Mouse (Mus musculus): ENCODE measurements around the gene Ppp1r26. TPM values are rescaled to one million over a fixed set of nuclear protein-coding genes. Genes with fewer than 3 reads are reported as not detected.

The Ppp1r26 gene
- total RNA-seq, 2 experiments from 2014 or later: 2.4 to 3.0 TPM

DNA sequence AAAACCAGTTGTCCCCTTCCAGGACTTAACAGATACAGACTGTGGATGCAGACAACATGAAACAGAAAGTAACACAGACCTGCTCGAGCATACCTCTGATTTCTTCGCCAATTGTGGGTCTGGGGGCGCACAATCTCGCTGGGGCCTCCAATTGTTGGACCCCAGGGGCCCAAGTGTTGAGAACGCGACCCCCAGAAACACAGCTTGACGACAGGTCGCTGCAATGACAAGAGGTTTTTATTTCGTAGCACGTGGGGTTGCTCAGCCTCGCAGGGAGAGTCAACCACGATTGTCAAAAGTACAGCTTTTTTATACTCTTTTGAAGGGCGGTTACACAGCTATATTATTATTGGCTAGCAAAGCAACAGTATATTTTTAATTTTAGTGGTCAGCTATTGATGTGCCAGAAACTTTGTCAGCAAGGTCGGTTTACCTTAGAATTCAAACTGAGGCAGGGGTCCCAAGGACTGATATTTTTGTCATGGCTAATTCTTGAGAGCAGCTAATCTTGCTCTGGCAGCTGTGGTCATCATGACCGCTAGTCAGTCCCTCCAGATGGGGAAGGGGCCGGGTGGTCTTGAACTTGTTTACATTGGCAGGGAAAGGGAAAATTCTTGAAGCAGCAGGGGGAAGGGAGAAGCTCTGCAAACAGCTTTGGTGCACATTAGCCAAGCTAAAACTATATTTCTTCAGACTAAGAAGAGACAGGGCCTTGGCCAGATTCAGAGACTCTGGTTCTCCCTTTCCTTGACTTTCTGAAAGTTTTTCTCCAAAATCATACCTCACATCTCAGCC lies 49.4 kb downstream of the Ppp1r26 start:
- no peak for DNase-seq (ENCODE audit: low spot score)

DNA sequence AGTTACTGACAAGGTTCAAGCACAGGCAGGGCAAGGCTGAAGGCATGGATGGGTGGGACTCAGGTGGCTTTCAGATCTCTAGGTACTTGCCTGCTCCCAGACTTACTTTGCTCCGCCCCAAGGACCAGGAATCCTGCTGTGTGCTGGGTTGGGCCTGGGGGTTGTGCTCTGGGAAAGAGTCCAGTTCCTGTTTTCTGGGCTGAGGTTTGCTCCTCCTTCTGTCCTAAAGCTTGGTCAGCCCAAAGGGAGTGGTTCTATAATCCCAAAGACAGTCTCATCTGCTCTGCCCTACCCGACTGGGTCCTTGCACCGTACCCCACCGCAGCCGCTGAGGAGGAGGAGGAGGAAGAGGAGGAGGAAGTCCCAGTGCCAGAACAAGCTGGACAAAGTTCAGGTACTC lies 50.1 kb downstream of the Ppp1r26 start, which contains the start of gene Gbgt1:
Gene Gbgt1 (plus strand): TSS at position 221 of the 400 bp plus-strand sequence.
- no peak for DNase-seq (ENCODE audit: low spot score)

DNA sequence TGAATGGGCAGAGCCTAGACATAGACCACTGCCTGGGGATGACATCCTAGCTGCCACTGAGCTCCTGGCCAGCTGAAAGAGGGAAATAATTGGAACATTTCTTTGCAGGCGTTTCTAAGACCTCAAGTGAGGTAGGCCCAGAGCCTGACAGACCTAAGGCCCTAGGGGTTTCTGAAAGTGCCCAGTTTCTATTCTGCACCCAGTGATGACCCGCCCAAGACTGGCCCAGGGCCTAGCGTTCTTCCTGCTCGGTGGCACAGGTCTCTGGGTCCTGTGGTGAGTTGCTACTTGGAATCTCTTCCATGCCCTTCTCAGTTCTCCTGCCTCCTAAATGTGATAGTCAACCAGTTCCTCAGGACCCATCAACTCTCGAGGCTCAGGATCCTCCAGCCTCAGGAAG lies 51.0 kb downstream of the Ppp1r26 start:
- DNase-seq (ENCODE audit: low spot score): no peak

DNA sequence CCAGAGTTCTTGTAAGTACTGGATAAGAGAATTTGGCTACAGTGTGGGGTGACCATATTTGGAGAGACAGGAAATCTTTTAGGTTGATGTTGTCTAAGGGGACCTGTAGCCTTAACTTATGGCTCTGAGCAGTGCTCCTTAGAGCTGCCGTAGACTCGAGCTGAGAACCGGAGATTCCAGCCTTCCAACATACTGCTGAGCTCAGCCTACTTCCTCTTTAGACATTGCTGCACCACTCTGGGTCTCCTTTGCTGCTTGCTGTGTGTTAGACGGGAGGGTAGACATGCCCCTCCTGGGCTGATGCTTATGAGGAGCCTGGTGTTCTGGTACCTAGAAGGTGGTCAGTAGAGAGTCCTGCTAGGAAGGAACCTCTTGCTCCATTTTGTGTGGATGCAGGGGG lies 51.8 kb downstream of the Ppp1r26 start:
- no peak for DNase-seq (ENCODE audit: low spot score)

DNA sequence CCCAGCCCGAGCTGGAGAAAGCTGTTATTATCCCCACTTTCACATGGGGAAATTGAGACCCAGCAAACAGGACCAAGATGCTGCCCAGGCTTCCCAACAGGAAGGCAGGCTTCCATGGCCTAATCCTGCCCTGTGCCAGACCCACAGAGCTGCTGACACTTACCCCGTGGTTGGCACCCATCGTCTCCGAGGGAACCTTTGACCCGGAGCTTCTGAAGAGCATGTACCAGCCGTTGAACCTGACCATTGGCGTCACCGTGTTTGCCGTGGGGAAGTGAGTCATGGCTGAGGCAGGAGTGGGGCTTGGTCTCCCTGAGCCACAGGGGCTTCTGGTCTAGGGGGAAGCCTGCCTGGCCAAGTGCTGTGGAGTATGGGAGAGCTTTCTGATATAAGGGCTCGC lies 56.4 kb downstream of the Ppp1r26 start:
- no peak for DNase-seq (ENCODE audit: low spot score)

DNA sequence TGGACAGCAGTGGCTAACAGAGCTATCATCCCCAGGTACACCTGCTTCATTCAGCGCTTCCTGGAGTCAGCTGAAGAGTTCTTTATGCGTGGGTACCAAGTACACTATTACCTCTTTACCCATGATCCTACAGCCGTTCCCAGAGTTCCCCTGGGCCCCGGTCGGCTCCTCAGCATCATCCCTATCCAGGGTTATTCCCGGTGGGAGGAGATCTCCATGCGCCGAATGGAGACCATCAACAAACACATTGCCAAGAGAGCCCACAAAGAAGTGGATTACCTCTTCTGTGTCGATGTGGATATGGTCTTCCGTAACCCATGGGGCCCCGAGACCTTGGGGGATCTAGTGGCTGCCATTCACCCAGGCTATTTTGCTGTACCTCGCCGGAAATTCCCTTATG lies 58.1 kb downstream of the Ppp1r26 start:
- DNase-seq (ENCODE audit: low spot score): no peak

Other genes with a start within 250 kb of the Ppp1r26 start
- not detected for gene 1700007K13Rik, start 19.5 kb downstream of the Ppp1r26 start, total RNA-seq (2021)
- 10 to 100 TPM; 21.1 to 22.9 TPM for gene Mrps2, start 21.3 kb downstream of the Ppp1r26 start, total RNA-seq (2021)
- under 1 TPM; 0.81 to 0.89 TPM for gene Gbgt1, start 50.1 kb downstream of the Ppp1r26 start, total RNA-seq (2021)
- under 1 TPM in 1 of 2 experiments, not detected in 1; 0.74 TPM for gene Gm10134, start 59.3 kb downstream of the Ppp1r26 start, total RNA-seq (2021)
- gene Ralgds, start 66.3 kb downstream of the Ppp1r26 start, total RNA-seq (2021): 1 to 10 TPM; 6.1 to 8.9 TPM
- under 1 TPM in 1 of 2 experiments, not detected in 1; 0.16 TPM for gene Cel, start 116.6 kb downstream of the Ppp1r26 start, total RNA-seq (2021)
- gene Gtf3c5, start 137.0 kb downstream of the Ppp1r26 start, total RNA-seq (2021): 1 to 10 TPM; 7.2 to 8.9 TPM
- not detected for gene Gfi1b, start 175.2 kb downstream of the Ppp1r26 start, total RNA-seq (2021)
- 10 to 100 TPM; 40.6 to 45.6 TPM for gene Tsc1, start 194.4 kb downstream of the Ppp1r26 start, total RNA-seq (2021)